Mouse (Mus musculus) erythroid progenitor cell, adult 5-6 weeks (primary cell): ENCODE data around the gene Wwc1. TPM values are rescaled to one million over a fixed set of nuclear protein-coding genes. Genes with fewer than 3 reads are reported as not detected.
"Not testable (repeated sequence)": the region's sequence is repeated elsewhere in the genome, so short reads cannot be mapped to it uniquely, and the experiment has no call there.

Experiments
- ATAC-seq: replicated peaks from 2 replicates; pipeline ENCODE4 v1.8.0; 2016; ENCODE audit warnings: moderate number of reproducible peaks, mild to moderate bottlenecking, moderate TSS enrichment, inconsistent platforms; ENCODE audit not compliant: poor library complexity, low FRiP score, severe bottlenecking
- total RNA-seq, 2 experiments: library from RNA; stranded (forward) in 1 of 2; stranded (reverse) in 1 of 2; fragments of 150-400 nt in 1 of 2; fragments of 186-747, 209-891 nt in 1 of 2; gene quantifications; 2 replicates each; pipeline versions ENCODE4 v1.2.3 to v1.2.4; 2015 to 2017; ENCODE audit warnings: low replicate concordance in 2 of 2

Wwc1 gene
- total RNA-seq, 2 experiments from 2014 or later: not detected

DNA sequence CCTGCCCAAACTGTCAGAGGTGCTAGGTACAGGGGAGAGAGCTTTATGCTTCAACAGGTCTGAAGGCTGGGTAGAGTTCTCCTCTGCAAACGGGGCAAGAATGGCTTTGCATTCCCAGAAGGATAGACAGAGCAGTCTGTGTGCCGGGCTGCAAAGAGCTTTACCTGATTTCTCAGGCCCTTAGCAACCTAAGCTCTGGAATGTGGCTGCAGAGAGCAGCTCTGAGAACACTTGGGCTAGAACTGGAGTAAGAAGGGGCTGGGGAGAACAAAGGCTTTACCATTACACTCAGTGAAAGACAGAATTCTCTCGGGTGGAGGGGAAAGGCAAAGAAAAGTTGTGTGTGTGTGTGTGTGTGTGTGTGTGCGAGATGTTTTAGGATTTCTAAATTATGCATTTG lies 86.9 kb downstream of the Wwc1 start:
- no peak for ATAC-seq

DNA sequence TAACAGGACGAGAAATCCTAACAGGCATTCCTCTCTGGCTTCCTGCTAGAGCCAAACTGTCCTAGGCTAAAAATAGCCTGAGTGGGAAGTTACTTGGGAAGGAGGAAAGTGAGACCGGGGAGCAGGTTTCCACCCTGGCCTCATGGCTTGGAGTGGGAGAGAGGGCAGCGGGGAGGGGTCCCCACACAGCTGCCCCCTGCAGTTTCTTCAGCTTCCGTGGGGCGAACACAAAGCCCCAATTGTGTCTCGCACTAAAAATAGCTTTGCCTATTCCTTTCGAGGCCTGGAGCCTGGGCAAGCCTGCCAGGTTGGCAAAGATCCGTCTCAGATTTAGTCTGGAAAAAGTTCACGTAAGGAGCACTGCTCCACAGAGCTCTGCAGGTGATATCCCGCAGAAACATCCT lies 87.3 kb downstream of the Wwc1 start:
- ATAC-seq: no peak

DNA sequence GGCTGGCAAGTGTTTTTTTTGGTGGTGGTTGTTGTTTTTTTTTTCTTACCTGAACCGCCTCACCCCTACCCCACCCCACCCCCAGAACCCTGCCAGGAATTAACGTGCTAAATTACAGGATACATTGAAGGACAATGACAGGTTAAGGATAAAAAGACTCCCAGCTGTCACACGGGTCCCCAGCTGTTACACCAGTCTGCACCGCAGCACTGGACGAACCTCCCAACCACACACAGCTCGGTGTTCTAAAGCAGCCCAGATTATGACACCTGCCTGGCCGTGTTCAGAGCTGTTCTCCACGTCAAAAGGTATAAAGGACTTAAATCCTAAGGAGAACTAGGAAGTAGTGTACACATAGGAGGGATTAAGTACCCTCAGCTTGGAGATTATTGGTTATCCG lies 88.0 kb downstream of the Wwc1 start:
- no peak for ATAC-seq

DNA sequence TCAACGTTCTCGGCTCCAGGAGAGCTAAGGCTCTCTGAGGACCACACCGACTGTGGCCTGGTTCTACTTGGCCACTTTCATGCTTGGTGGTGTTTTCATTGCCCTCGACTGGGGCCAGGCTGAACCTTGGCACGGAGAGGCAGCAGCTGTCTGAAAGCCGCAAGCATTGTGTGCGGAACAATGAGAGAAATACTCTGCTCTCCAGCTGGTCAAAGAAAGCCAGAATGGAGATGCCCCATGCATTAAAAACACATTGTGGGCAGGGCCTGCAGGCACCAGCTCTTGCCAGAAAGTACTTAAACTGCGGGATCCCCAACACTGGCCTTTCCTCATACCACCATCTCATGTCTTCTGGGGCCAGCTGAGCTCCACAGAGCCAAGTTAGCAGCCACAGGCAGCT lies 91.5 kb downstream of the Wwc1 start:
- ATAC-seq: no peak

DNA sequence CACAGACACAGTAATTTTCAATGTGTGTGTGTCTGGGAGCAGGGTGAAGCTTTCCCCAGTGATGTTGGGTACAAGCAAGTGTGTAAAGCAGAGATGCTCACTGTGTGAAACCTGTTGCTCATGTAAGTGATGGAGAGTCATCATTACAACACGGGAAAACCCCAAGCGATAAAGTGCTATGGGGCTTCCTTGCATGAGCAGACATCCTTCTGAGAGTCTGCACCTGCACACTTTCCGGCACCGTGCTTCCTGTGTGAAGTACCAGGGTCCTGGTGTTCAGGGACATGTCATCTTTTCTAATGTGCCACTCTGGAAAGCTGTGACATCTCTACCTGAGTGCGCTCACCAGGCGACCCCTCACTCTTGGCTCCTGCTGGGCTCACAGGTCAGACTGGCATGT lies 97.5 kb downstream of the Wwc1 start:
- no peak for ATAC-seq

DNA sequence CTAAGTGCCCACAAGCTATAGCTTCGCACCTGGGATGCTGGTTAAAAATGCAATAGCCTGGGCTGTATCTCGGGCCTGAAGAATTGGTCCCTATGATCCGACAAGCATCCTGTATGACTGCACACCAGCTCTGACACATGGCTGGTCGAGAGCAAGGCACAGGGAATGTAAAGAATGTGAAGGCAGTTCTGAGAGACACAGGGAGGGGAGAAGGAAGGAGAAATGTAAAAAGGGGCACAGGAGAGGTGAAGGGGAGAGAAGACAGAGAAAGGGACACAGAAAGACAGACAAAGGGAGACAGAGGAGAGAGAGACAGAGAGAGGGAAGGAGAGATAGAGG lies 101.8 kb downstream of the Wwc1 start:
- no peak for ATAC-seq

DNA sequence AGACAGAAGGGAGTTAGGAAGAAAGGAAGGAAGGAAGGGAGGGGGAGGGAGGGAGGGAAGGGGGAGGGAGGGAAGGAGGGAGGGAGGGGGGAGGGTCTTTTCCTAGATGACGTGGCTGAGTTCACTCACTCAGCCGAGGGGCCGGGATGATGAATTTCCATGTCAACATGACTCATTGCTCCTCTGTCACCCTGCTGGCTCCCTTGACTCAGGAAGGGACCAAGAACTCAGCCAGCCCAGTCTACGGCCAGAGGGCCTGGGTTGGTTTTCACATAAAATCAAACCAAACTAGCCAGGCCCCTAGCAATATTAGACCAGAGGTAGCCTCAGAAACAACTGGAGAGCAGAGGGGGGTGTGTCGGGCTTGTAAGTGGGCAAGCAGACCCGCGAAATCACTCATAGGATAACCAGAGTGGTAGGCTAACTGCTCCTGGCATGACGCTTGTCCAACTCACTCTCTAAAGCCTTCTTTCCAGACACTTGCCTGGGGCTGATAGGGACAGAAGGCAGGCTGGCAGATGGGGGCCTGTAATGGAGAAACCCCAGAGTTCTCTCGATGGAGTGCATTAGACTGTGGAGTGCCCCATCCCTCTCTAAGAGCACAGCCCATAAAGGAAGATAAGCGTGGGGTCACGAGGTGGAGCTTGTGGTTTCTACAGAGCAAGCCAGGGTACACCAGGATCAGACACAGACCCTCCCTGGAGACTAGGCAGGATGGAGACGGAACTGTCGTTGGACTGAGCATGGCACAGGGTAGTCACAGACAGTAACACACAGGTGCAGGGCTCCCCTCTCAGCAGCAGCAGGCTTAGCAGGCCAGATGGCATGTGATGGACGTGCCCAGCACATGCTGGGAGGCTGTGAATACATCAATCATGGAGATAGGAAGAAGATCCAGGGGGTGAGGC lies 102.4 kb downstream of the Wwc1 start:
- ATAC-seq: no peak

DNA sequence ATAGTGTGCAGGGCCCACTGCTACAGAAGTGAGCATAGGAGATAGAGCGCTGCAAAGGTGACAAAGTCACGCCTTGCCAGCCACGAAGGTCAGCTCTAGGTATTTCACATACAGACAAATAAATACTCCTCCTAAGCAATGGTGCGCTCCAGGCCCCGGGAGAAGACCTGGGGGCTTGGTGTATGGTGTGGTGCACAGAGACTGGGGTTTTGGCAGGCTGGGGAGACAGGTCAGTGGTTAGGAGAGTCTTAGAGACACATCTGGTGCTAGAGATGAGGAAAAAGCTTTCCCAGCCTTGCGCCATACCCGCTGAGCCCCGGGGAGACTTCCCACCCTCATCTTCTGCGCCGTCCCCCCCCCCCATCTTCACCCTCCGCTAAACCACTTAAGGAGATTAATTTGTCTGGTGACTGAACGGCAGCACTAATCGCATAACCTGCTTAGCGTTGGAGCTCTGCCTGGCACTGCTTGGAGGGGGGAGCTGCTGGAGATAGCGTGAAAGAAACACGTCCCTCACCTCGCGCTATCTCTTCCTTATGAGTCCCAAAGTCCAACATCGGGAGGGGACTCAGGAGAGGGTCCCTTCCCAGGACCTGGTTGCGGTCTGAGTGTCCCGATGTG lies 106.6 kb downstream of the Wwc1 start:
- ATAC-seq: no peak

DNA sequence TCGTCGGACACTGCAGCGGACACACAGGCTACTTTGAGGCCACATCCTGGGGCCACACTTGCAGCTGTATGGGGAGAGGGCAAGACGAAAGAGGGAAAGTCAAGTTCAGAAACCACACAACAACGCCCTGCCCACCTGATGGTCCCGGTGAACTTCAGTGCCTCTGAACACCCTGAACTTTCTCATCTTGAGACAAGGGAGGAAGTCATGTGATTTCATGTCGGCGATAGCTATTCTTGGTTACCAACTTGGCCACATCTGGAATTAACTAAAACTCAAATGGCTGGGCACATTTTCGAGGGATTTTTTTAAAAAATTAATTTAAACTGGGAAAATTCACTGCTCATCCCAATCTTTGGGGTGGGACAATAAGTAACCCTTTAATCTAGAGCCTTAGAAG lies 109.4 kb downstream of the Wwc1 start:
- ATAC-seq: no peak

DNA sequence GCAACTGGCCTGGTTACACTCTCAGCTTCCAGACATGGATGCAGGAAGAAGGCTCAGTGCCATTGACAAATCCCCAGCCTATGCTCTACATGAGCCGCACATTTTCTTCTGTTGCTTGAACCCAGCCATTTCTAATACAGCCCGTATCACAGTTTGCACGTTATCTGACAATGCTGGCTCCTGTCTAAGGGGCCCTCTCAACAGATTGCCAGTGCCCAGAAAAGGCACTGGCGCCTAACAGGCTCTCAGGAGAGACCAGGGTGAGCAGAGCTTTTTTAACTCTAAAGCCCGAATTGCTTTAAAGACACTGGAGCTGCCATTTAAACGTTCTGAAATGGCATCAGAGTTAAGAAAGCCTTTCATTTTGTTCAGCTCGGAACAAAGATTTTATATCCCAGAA lies 114.2 kb downstream of the Wwc1 start:
- no peak for ATAC-seq

DNA sequence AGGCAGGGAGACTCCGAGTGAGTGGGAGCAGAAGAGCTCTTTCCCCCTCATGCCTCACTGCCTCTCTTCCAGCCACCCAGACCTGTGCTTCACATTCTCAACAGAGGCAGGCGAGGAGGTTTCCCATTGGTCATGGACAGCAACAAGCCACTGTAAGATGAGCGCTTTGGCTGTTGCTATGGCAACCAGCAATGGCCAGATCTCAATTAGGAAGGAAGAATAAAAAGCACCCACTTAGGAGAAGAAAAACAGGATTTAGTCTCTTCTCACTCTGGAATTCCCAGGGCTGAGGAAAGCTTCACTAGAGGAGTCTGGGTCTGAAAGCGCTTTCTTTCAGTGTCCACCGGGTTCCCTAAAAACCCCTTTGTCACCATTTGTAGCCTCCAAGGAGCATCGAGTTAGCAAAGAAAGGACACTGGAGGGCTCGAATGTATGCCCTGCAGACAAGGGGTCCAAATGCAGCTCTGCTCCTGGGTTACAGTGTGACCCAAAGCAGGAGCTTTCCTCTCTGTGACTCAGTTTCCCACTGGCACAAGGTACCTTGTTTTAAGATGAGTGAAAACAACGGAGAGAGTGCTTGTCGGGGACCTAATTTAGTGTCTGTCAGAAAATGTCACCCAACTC lies 115.2 kb downstream of the Wwc1 start:
- no peak for ATAC-seq

DNA sequence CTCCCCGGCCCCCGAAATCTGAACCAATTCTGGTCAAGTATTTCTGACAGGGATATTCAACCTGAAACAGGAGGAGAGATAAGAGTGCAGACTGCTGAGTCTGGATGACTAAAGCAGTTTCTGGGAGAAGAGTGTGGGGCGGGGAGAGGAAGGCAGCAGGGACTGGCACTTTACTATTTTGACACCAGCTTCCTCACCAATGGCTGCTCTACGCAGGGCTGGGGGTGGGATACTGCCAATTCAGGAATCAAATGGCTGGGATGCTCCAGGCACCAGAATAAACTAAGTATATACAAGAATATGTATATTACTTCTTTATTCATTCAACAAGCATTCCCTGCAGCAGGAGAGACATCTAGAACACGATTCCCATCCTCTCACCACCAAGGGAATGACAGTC lies 116.7 kb downstream of the Wwc1 start:
- ATAC-seq: no peak

DNA sequence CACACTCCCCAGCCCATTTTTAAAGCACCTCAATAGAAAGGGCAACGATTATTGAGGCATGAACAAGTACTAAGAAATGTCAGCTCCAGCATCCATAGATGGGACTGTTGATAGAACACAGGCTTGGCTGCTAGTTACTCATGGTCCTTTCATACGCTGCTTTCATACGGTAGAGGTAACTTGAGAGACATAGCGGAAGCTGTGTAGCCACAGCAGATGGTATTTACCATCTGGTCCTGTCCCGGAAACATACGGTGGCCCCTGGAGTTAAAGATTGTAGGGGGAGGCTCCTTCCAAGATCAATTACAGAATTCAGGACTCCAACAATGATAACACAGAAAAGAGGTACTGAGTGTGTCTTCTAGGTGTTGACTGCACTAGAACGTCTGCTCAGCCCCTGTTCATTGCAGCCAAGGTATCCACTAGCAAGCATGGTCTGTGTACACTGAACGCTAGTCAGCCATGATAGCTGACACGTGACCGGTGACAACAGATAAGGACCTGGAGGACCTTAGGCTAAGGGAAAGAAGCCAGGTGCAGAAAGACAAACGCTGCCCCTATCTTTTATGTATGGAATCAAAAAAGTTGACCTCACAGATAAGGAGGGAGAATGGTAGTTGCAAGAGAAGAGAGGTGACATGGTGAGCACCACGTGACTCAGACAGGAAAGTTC lies 122.8 kb downstream of the Wwc1 start:
- ATAC-seq: no peak

DNA sequence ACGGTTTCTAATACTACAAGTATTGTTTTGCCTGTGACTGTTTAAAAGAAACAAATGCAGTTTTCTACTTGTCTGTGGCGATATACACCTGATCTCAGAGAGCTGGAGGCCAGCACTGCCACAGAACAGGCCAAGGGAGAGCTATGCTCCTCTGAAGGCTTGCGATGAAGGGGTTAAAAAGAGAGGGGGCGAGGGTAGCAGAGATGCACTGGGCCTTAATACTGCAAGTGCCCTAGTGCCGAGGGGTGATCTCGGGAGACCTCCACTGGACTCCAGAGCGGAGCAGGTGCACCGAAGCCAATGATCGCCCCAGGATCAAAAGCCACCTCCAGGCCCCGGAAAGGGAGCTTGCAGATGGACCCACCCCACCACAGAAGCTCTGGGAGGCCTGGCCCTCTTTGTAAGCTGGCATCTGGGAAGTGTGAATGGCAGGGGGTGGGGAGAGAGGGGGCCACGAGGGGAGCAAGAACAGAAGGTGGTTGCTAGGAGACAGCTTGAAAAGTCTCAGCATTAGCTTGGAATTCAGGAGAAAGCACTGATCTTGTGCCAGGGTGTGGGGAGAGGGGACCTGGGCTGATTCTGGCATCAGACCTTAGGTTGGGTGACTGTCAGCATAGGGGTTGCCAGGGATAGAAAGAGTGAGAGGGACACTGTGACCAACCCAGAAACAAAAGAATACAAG lies 123.8 kb downstream of the Wwc1 start:
- no peak for ATAC-seq

DNA sequence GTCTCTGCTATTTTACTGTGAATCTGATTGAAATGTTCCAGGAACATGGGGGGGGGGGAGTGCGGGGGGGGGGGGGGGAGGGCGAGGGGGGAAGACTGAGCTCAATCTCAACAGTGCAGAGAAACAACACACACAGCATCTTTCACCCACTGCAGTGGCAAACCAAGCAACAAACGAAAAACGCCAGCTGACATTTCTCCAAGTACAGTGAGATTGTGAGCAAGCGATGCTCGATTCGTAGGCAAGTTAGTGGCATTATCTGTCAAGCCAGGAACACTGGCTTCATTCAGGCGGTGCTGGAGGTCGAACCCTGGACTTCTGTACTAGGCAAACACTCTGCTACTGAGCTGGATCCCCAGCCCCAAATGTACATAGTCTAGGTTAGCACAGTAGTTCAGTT lies 124.8 kb downstream of the Wwc1 start:
- ATAC-seq: no peak

DNA sequence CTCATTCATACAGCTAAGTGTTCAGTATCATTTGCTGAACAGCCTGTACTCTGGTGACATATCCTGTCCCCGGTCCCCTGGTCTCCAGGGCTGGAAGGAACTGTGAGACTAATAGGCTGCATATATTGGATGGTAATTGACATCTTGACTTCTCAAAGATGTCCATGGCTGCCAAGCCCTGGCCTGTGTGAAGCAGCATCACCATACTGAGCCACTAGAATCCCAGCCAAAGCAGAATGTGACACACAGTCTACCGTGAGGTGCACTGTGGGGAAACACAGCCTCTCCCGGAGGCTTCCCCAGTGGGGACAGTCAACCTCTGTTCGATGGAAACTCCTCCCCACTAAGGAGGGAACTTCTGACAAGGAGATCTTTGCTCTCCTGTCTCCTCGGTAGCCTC lies 125.4 kb downstream of the Wwc1 start:
- ATAC-seq: no peak

DNA sequence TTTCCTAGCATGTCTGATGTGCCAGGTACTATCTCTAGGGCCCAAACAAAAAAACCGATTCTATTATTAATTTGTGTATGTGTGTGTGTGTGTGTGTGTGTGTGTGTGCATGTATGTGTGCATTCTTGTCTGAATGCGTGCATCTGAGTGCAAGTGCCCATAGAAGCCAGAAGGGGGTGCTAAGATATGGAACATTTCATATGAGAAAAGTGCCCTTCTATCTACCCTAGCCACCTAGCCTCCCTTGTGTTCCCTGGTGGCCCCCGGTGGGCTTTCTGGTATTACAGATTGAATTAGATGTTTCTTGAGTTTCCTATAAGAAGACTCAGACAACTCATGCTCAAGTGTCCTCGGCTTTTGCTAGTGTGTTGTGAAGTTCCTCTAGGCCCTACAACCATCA lies 126.7 kb downstream of the Wwc1 start:
- no peak for ATAC-seq

DNA sequence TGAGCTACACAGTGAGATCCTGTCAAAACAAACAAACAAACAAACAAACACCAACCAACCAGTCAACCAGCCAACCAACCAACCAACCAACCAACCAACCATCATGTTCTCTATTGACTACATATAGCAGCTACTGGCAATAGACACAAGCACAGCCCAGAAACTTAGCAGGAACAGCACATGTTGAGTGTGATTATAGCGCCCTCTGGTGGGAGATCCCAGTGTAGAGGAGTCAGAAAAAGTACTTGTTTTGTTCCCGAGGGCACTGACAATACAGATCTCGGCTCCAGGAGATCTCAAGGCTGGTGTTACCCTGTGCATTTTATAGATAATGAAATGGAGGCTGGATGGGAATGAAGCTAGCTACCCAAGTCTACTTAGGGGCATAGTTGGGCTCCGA lies 127.6 kb downstream of the Wwc1 start:
- no peak for ATAC-seq

DNA sequence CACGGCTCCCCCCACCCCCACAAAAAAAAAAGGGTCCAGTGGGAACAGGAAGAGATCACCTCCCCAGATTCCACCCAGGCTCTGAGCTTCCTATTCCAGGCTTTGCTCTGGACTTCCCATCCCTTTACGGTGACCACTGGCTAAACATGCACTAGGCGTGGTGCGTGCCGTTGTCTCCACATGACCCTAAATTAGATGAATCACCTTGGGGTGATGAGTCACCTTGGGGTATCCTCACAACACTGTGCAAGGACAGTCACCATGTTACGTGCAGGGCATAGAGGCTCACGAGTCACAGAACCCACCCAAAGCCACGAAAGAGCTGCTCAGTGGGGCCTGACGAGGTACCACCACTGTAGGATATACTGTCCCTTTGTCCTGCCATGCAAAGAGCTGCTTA lies 136.0 kb downstream of the Wwc1 start:
- ATAC-seq: no peak

DNA sequence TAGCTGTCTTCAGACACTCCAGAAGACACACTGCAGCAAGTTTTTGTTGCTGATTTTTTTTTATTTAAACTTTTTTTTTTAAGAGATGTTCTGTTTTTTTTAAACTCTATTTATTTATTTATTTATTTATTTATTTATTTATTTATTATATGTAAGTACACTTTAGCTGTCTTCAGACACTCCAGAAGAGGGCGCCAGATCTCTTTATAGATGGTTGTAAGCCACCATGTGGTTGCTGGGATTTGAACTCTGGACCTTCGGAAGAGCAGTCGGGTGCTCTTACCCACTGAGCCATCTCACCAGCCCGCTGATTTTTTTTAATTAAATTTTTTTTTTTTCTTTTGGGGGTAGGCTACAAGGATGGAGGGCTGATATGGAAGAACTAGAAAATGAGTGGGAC lies 137.8 kb downstream of the Wwc1 start:
- ATAC-seq: not testable (repeated sequence)
